Mouse (Mus musculus): Measurements from ENCODE around the gene Lrp6. TPM values are rescaled to one million over a fixed set of nuclear protein-coding genes. Genes with fewer than 3 reads are reported as not detected.

Lrp6 gene
- polyA plus RNA-seq, 1 experiment: 38.3 TPM

DNA sequence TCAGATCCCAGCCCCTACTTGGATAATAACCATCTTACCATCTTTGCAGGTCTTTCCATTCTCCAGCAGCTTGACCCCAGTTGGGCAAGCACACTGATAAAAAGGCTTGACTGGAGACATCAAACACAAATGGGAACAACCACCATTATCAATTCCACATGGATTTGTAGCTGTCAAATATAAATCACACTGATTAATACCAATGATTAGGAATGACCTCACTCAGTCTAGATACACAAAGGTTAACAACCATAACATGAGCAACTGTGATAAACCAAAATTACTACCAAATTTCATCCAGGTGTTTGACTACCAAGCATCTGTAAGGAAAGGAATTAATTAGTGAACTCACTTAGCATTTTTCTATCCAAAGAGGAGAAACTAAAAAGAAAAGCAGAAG, 55.6 kb downstream of the Lrp6 start:
- no peak for DNase-seq
- Histone ChIP-seq H3K4me3 (replicated peaks; ENCODE audit: extremely low read depth, low read depth, low read length) (no peak overlapping the region), H3K4me1 (ENCODE audit: control insufficient read depth, insufficient read depth, low read length) (peaks cover 8% of the 10 kb centered on the region)
- TF ChIP-seq POLR2A (IDR thresholded peaks at IDR 0.05; ENCODE audit: borderline replicate concordance, extremely low read depth, low read depth, low read length) (no peak), CTCF (IDR thresholded peaks at IDR 0.05; ENCODE audit: insufficient read depth, low read length) (no peak)

DNA sequence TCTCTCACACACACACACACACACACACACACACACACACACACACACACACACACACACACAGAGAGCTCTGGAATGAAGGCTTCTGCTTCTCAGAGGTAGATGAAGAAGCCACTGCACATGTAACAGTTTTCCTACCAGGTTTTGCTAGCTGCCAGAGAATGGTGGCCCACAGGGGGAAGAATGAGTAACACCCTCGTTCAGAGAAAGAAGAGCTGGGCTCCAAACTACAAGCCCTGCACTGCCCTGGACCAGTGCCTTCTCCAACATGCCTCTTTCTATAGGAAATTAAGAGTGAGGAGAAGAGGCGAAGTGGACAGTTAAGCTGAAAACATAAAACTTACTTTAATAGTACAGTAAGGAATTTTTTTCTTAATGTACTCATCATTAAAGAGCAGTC, 56.5 kb downstream of the Lrp6 start:
- WGBS: 50% methylated on average over 2 of the region's 2 CpGs
- no peak for DNase-seq
- Histone ChIP-seq H3K4me3 (replicated peaks; ENCODE audit: extremely low read depth, low read depth, low read length) (no peak overlapping the region), H3K4me1 (ENCODE audit: control insufficient read depth, insufficient read depth, low read length) (peaks cover 8% of the 10 kb centered on the region)
- TF ChIP-seq CTCF (IDR thresholded peaks at IDR 0.05; ENCODE audit: insufficient read depth, low read length) (no peak), POLR2A (IDR thresholded peaks at IDR 0.05; ENCODE audit: borderline replicate concordance, extremely low read depth, low read depth, low read length) (no peak)

DNA sequence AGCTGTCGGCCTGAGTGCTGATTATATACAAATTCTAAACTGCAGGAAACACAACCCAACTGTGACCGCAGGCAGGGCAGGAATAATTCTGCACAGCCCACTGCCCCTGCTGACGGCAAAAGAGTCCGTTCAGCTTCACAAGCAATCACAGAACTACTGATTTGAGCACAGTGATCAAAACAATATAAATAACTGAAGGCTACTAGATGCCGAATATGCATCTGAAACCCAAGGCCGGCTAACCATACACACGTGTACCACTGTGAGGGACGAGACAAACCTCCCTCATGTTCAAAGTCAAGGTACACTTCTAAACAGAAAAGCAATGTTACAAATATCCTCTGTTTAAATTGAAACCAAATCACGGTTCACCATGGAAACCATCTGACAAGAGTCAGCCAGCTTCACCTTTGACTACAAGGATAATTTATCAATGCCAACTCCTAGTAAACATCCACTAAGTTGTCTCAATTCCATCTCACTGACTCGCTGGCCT, 57.0 kb downstream of the Lrp6 start:
- Histone ChIP-seq H3K4me3 (replicated peaks; ENCODE audit: extremely low read depth, low read depth, low read length) (no peak overlapping the region), H3K4me1 (ENCODE audit: control insufficient read depth, insufficient read depth, low read length) (peaks cover 8% of the 10 kb centered on the region)
- 40% methylated on average over 10 of the region's 10 CpGs for WGBS
- no peak for DNase-seq
- TF ChIP-seq CTCF (IDR thresholded peaks at IDR 0.05; ENCODE audit: insufficient read depth, low read length) (no peak), POLR2A (IDR thresholded peaks at IDR 0.05; ENCODE audit: borderline replicate concordance, extremely low read depth, low read depth, low read length) (no peak)

DNA sequence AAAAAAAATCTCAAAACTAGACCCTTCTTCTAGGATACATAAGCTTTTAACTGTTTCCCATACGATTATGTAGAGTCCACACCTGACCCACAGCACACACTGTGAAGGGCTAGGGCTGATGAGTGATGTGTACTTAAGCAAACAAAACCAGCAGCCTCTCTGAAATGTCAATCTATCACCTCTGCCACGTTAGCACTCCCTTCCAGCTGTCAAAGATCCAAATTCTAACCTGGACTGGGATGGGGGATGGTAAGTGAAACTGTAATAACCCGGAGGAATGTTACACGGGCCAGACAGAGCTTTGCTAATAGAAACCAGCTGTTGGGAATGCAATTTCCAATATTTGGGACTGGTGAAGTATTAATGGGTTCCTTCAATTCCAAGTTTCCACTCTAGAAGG, 61.9 kb downstream of the Lrp6 start:
- 27% methylated on average over 4 of the region's 4 CpGs for WGBS
- TF ChIP-seq POLR2A (IDR thresholded peaks at IDR 0.05; ENCODE audit: borderline replicate concordance, extremely low read depth, low read depth, low read length) (no peak), CTCF (IDR thresholded peaks at IDR 0.05; ENCODE audit: insufficient read depth, low read length) (no peak)
- peaks cover 6% of the 10 kb centered on the region for H3K4me1 ChIP-seq (ENCODE audit: control insufficient read depth, insufficient read depth, low read length)
- DNase-seq: no peak
- no peak overlapping the region for H3K4me3 ChIP-seq (replicated peaks; ENCODE audit: extremely low read depth, low read depth, low read length)

DNA sequence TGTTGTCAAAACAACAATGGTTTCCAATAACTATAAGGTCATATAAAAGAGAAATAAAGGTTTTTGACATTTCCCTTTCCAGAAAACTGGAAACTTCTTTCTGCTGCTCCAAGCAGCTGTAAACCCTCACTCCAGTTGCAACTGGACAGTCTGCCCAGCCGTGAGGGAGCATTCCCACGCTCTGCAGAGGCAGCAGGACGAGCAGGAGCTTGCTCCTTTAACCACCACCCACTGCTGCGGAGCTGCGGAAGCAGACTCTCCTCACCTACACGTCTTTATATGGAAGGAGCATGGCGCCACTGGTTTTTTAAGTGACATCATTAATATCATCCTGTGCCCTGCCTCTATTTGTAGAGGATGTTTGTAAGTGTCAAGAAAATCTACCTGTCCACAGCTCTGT, 64.4 kb downstream of the Lrp6 start:
- DNase-seq: no peak
- Histone ChIP-seq H3K4me3 (replicated peaks; ENCODE audit: extremely low read depth, low read depth, low read length) (no peak overlapping the region), H3K4me1 (ENCODE audit: control insufficient read depth, insufficient read depth, low read length) (peaks cover 3% of the 10 kb centered on the region)
- 70% methylated on average over 7 of the region's 7 CpGs for WGBS
- TF ChIP-seq CTCF (IDR thresholded peaks at IDR 0.05; ENCODE audit: insufficient read depth, low read length) (no peak), POLR2A (IDR thresholded peaks at IDR 0.05; ENCODE audit: borderline replicate concordance, extremely low read depth, low read depth, low read length) (no peak)

DNA sequence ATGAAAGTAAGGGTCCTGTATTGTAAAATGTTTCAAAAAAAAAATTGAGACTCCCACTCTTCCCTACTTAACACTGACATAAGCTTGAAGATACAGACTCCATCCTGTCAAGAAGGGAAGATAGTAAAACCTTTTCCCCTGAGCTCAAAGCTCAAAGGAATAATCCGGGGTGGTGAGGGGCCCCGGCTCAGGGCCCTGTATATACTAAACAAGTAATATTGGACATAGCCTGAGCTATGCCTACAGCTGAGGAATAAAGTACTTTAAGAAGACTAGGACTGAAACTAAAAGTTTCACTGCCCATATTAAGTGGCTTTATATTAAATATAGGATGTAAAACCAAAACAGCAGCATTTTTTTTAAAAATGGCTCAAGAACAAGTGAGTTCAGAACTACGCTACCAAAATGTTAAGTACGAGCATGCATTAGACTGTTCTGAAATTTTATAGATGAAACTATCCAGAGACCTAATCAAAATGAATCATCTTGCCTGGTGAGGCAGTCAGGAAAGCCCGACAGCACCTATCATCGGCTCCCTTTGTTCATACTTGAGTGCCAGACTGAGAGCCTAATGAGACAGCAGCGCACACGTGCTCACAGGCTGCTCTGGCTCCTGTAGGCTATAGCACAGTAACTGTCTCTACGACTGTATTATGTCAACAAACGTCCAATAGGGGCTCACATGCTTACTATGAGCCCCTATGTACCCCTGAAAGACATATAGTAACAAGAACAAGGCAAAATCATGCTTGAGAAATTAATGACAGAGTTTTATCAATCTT, 66.2 kb downstream of the Lrp6 start:
- TF ChIP-seq CTCF (IDR thresholded peaks at IDR 0.05; ENCODE audit: insufficient read depth, low read length) (no peak), POLR2A (IDR thresholded peaks at IDR 0.05; ENCODE audit: borderline replicate concordance, extremely low read depth, low read depth, low read length) (no peak)
- WGBS: 72% methylated on average over 10 of the region's 10 CpGs
- Histone ChIP-seq H3K4me1 (ENCODE audit: control insufficient read depth, insufficient read depth, low read length) (peaks cover 3% of the 10 kb centered on the region), H3K4me3 (replicated peaks; ENCODE audit: extremely low read depth, low read depth, low read length) (no peak overlapping the region)
- no peak for DNase-seq

DNA sequence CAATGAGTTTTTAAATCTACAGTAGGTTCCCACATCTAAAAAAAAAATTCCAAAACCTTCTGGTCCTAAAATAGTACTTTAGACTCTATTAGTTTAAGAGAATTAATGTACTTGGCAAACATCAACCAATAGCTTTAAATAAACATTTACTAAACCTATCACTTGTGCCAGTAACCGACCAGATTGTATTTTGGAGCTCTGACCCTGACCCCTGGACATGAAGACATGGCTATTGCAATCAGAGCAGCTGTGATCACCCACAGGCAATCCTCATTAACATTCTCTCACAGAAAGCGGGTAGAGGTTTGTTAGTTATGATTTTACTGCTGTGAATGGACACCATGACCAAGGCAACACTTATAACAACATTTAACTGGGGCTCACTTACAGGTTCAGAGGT, 67.7 kb downstream of the Lrp6 start:
- 51% methylated on average over 2 of the region's 2 CpGs for WGBS
- H3K4me1 ChIP-seq (ENCODE audit: control insufficient read depth, insufficient read depth, low read length): peaks cover 3% of the 10 kb centered on the region
- no peak for TF ChIP-seq CTCF (IDR thresholded peaks at IDR 0.05; ENCODE audit: insufficient read depth, low read length)
- no peak for TF ChIP-seq POLR2A (IDR thresholded peaks at IDR 0.05; ENCODE audit: borderline replicate concordance, extremely low read depth, low read depth, low read length)
- no peak overlapping the region for H3K4me3 ChIP-seq (replicated peaks; ENCODE audit: extremely low read depth, low read depth, low read length)
- no peak for DNase-seq

DNA sequence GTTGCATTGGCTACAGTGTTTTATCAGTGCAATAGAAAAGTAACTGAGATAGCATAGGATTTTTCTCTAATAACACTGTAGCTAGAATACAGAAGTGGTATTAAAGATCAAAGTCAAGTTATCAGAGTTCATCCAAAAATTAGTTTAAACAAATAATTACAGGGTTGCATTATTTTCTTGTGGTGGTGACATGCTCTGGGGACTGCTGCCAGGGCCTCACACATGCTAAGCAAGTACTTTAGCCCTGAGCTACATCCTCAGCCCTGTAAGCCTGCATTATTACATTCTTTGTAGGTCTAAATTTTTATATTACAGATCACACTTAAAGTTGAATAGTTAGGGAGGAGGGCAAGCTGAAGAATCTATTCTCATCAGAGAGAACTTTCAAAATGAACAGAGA, 68.2 kb downstream of the Lrp6 start:
- DNase-seq: no peak
- H3K4me1 ChIP-seq (ENCODE audit: control insufficient read depth, insufficient read depth, low read length): peaks cover 3% of the 10 kb centered on the region
- TF ChIP-seq CTCF (IDR thresholded peaks at IDR 0.05; ENCODE audit: insufficient read depth, low read length) (no peak), POLR2A (IDR thresholded peaks at IDR 0.05; ENCODE audit: borderline replicate concordance, extremely low read depth, low read depth, low read length) (no peak)
- H3K4me3 ChIP-seq (replicated peaks; ENCODE audit: extremely low read depth, low read depth, low read length): no peak overlapping the region

DNA sequence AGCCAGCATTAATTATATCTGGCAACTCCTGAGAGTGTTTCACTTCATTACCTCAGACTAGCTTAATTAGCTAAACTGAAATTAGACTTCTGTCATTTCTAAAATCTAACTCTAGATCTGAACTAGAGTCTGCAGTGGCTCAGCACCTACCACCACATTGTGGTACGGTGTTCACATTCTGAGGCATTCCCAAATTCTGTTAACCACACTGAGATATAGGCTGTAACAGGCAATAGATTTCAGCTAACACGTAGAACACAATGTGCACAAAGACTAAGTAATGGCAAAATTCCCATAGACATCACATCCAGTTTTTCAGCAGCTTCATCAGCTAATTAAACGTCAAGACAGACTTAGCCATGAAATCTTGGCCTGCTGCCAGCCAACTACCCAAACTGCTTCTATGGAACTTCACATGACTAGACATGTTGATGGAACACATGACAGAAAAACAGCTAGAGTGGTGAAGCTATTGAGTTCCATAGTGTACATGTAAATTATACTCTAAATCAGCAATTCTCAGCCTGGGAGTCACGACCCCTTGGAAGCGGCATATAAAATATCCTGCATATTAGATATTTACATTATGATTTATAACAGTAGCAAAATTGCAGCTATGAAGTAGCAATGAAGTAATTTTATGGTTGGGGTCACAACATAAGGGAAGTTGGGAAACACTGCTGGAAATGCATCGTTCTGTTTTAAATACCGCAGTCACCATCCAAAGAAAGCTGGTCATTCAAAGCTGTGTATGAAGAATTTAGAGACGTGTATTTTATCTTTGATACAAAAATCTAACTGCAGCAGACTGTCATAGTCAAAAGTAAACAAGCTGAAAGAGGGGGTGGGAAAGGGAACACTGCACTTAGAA, 71.7 kb downstream of the Lrp6 start:
- 75% methylated on average over 8 of the region's 8 CpGs for WGBS
- DNase-seq: no peak

More for the DNA sequence above, 71.7 kb downstream of the Lrp6 start:
- no peaks in the 10 kb centered on the region for H3K4me1 ChIP-seq (ENCODE audit: control insufficient read depth, insufficient read depth, low read length)
- TF ChIP-seq CTCF (IDR thresholded peaks at IDR 0.05; ENCODE audit: insufficient read depth, low read length) (no peak), POLR2A (IDR thresholded peaks at IDR 0.05; ENCODE audit: borderline replicate concordance, extremely low read depth, low read depth, low read length) (no peak)
- no peak overlapping the region for H3K4me3 ChIP-seq (replicated peaks; ENCODE audit: extremely low read depth, low read depth, low read length)

Data from lung, adult 2 months (tissue).